Mouse (Mus musculus) thymus, adult 2 months (tissue): Measurements from ENCODE around the gene Bglap. TPM values are rescaled to one million over a fixed set of nuclear protein-coding genes. Genes with fewer than 3 reads are reported as not detected.
A peak's percentile ranks its signal among the peaks of the same experiment; 100 is the strongest.
"Not testable (repeated sequence)": the region's sequence is repeated elsewhere in the genome, so short reads cannot be mapped to it uniquely, and the experiment has no call there.

ENCODE experiments used
- DNase-seq: peaks from one replicate; pipeline ENCODE4 v3.0.0; 2021
- H3K27ac ChIP-seq: fragments of 200-500 bp; 2 replicates; pipeline ENCODE4 v1.5.1; 2012; ENCODE audit warnings: low read length, control low read depth; ENCODE audit not compliant: control insufficient read depth, insufficient read depth
- H3K27me3 ChIP-seq: fragments of 200-500 bp; 2 replicates; pipeline ENCODE4 v1.6.1; 2012; ENCODE audit warnings: mild to moderate bottlenecking, low read length, moderate library complexity, mixed read lengths; ENCODE audit not compliant: control insufficient read depth, insufficient read depth
- H3K36me3 ChIP-seq: fragments of 200-500 bp; 2 replicates; pipeline ENCODE4 v1.6.1; 2012; ENCODE audit warnings: mild to moderate bottlenecking, low read length, moderate library complexity; ENCODE audit not compliant: control insufficient read depth, insufficient read depth
- H3K4me1 ChIP-seq: fragments of 200-500 bp; replicated peaks from 2 replicates; pipeline ENCODE4 v1.6.1; 2012; ENCODE audit warnings: low read length; ENCODE audit not compliant: control insufficient read depth, insufficient read depth
- H3K4me3 ChIP-seq: fragments of 200-500 bp; 2 replicates; pipeline ENCODE4 v1.5.1; 2012; ENCODE audit warnings: mild to moderate bottlenecking, low read length, control low read depth, moderate library complexity; ENCODE audit not compliant: control insufficient read depth, insufficient read depth
- CTCF ChIP-seq: fragments of 200-500 bp; IDR thresholded peaks from 2 replicates; pipeline ENCODE4 v1.5.1; 2012; ENCODE audit warnings: mild to moderate bottlenecking, control low read depth, low read length, moderate library complexity, borderline replicate concordance; ENCODE audit not compliant: control insufficient read depth, poor library complexity, insufficient read depth; ENCODE audit errors: extremely low read depth
- POLR2A ChIP-seq: fragments of 200-500 bp; IDR thresholded peaks from 2 replicates; pipeline ENCODE4 v1.6.1; 2012; ENCODE audit warnings: mild to moderate bottlenecking, low read length, control low read depth, moderate library complexity; ENCODE audit not compliant: control insufficient read depth, poor library complexity, insufficient read depth; ENCODE audit errors: extremely low read depth
- WGBS: fragments of 180-500 bp; shearing (Covaris S2); methylation state at CpG from one replicate; pipeline ENCODE4 v1.1.7; 2018; 5-methylcytosine and 5-hydroxymethylcytosine counted together
- polyA plus RNA-seq: library from polyadenylated mRNA; depleted of rRNA; stranded (reverse); fragments of >200 nt; gene quantifications from 2 replicates; pipeline ENCODE4 v1.2.3, GENCODE M21; 2012

Bglap gene
- polyA plus RNA-seq, 1 experiment: 2.7 TPM

DNA sequence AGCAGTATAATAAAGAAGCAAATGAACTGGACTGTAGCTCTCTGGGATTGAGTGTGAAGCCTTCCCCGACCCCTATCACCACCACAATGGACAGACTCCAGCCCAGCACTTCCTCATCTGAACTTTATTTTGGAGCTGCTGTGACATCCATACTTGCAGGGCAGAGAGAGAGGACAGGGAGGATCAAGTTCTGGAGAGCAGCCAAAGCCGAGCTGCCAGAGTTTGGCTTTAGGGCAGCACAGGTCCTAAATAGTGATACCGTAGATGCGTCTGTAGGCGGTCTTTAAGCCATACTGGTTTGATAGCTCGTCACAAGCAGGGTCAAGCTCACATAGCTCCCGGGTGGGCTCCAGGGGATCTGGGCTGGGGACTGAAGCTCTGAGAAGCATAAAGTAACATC is 15.8 kb downstream of the Bglap start:
- DNase-seq, H3K27ac ChIP-seq, H3K36me3 ChIP-seq, H3K4me3 ChIP-seq, H3K27me3 ChIP-seq: not testable (repeated sequence)
- WGBS: 96% methylated on average over 7 of the region's 7 CpGs
- peaks cover 12% of the 10 kb centered on the region for H3K4me1 ChIP-seq

DNA sequence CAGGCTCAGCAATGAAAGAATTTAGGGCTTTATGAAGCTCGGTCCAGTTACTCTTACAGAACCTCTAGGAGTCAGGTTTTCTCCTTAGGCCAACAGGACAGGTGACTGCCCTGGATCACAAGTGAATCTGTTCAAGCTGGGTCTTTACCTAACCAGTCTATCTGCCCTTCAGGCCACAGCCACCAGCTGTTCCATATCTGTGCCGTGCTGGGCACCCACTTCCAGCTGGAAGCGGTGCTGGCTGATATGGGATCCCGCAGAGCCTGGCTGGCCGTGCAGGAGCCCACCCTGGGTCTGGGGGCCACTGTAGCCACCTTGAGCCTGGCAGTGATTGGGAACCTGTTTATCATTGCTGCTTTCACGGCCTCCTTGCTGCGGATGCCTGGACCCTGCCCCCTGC is 16.7 kb downstream of the Bglap start:
- not testable (repeated sequence) for H3K27me3 ChIP-seq, DNase-seq, H3K36me3 ChIP-seq, H3K27ac ChIP-seq, H3K4me3 ChIP-seq
- 81% methylated on average over 3 of the region's 7 CpGs for WGBS
- peaks cover 12% of the 10 kb centered on the region for H3K4me1 ChIP-seq

DNA sequence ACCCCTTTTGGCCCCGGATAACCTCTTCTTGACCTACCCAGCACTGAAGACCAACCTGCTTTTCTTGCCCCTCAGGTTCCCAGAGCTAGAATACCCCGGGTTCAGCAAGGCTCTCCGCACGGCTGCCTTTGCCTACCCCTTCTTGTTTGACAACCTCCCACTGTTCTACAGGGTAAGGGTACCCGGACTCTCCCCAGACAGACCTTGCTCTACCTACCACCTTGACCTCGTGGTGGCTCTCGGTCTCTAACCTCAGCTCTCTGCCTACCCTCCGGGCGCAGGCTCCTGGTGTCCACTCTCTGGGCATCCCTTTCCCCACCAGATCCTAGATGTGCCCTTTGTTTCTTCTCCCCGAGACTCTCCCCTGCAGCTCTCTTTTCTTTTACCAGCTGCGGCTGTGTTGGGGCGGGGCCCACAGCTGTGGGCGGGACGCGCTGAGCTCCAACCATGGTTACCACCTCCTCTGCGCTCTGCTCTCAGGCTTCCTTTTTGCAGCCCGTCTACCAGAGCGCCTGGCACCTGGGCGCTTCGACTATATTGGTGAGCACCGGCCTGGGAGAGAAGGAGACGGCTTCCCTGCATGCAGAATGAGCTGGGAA is 17.3 kb downstream of the Bglap start:
- H3K4me3 ChIP-seq: peak overlapping the region; percentile 52
- 0 out of 2 replicates have a peak, but pooled peaks have one; percentile 22 for TF ChIP-seq POLR2A
- 7% methylated on average over 22 of the region's 22 CpGs for WGBS
- peak; percentile 78 for DNase-seq
- peaks cover 12% of the 10 kb centered on the region for H3K4me1 ChIP-seq
- H3K36me3 ChIP-seq, H3K27me3 ChIP-seq: not testable (repeated sequence)
- H3K27ac ChIP-seq: peak overlapping the region; percentile 76; the same call in 1 of the 2 replicates

DNA sequence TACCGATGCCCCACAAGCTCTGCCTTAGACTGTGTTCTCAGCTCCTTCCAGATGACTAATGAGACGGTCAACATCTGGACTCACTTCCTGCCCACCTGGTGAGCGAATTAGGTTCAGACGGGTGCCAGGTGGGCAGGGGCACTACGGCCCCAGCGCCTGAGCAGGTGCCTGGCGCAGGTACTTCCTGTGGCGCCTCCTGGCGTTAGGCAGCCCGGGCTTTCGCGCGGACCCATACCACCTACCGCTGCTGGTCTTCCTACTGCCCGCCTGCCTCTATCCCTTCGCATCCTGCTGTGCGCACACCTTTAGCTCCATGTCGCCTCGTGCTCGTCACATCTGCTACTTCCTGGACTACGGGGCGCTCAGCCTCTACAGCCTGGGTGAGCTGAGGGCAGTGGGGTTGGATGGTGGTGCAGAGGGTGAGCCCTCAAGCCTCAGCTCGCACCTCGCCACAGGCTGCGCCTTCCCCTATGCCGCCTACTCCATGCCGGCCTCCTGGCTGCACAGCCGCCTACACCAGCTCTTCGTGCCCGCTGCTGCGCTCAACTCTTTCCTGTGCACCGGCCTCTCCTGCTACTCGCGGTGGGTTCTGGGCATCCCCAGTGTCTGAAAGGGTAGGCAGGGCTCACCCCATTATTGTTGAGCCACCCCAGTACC is 18.4 kb downstream of the Bglap start:
- WGBS: 56% methylated on average over 34 of the region's 34 CpGs
- no peak for DNase-seq
- TF ChIP-seq CTCF: 0 out of 2 replicates have a peak, but pooled peaks have one; percentile 16
- TF ChIP-seq POLR2A: no peak
- peaks cover 22% of the 10 kb centered on the region for H3K4me1 ChIP-seq
- H3K36me3 ChIP-seq: no peaks in the 10 kb centered on the region; the same call in 1 of the 2 replicates
- no peak overlapping the region for H3K4me3 ChIP-seq
- H3K27ac ChIP-seq: no peak overlapping the region
- no peaks in the 10 kb centered on the region for H3K27me3 ChIP-seq

DNA sequence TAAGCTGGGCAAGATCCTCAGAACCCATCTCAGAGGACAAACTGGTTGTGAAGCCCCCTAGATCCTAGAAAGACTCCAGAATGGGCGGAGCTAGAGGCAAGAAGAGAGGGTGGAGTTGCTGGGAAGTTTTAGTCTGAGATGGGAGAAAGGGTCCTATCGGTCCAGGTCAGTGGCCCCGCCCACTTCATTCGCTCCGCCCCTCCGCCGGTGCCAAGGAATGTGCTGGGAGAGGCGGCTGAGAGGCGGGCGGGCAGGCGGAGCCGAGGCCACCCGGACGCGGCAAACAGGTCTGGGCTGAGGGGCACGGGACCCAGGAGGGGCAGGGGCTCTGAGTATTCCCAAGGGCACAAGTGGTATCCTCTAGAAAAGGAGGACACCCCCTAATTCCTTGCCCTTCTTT is 19.9 kb downstream of the Bglap start, which contains the start of gene Paqr6:
Gene Paqr6 (plus strand): TSS at position 248 of the 400 bp plus-strand sequence.
- 80% methylated on average over 16 of the region's 16 CpGs for WGBS
- Histone ChIP-seq H3K27ac (no peak within 1 kb of the TSS), H3K27me3 (no peaks in the 10 kb centered on the region), H3K4me1 (peaks cover 27% of the 10 kb centered on the region), H3K36me3 (peaks cover 5% of the 10 kb centered on the region), H3K4me3 (no peak within 1 kb of the TSS)
- no peak for TF ChIP-seq CTCF
- TF ChIP-seq POLR2A: no peak
- DNase-seq: no peak

DNA sequence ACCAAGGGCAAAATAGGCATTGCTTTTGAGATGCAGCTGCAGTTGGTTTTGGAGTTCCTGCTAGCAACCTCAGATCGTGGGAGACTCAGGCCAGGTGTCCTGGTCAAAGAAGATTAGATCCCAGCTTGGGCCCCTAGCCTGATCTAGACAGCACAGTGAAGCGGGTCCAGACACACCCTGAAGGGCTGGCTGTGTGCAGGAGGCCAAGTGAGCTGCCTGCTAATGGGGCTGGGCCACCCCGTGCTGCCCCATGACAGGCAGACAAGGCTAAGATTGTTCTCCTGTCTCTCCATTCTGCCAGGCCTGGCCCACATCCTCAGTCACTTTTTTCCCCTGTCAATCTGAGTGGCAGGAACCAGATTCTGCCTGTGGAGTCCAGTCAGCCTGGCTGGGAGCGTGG is 20.6 kb downstream of the Bglap start:
- Histone ChIP-seq H3K36me3 (peaks cover 11% of the 10 kb centered on the region), H3K27me3 (no peaks in the 10 kb centered on the region), H3K4me3 (no peak overlapping the region), H3K27ac (no peak overlapping the region), H3K4me1 (peaks cover 27% of the 10 kb centered on the region)
- WGBS: 72% methylated on average over 4 of the region's 4 CpGs
- no peak for TF ChIP-seq CTCF
- no peak for DNase-seq

DNA sequence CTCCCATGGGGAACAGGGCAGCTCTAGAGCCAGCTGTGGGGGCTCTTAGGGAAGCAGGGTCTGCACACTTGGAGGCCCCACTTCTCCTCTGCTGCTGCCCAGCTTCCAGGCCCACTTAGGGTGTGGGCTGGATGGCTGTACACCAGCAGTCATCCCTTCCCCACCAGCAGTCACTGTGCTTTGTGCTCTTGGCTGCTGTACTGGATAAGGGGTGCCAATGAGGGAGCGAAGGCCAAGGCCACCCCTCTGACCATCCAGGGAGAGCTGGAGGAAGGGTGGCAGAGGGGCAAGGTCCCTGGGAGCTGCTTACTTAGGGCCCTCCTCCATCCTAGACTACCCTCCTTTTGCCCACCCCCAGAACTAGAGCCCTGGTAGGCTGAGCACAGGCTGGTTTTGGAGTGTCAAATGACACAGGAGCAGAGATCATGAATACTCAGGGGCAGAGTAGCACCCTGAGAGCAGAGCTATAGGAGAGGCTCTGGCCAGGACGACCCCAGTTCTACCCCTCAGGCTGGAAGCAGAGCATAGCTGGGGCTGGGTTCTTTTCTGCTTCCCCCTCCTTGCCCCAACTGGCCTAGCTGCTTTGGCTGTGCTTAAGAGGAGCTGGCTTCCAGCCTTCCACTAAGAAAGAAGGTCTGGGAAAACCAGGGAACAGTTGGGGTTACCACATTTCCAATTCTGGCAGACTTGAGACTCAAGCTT is 22.5 kb downstream of the Bglap start:
- WGBS: 98% methylated on average over 2 of the region's 2 CpGs
- no peaks in the 10 kb centered on the region for H3K27me3 ChIP-seq
- H3K36me3 ChIP-seq: peaks cover 28% of the 10 kb centered on the region

More for the DNA sequence above, 22.5 kb downstream of the Bglap start:
- no peak overlapping the region for H3K27ac ChIP-seq
- H3K4me1 ChIP-seq: peaks cover 25% of the 10 kb centered on the region
- no peak overlapping the region for H3K4me3 ChIP-seq
- DNase-seq: no peak
- no peak for TF ChIP-seq POLR2A
- TF ChIP-seq CTCF: no peak
